Mouse (Mus musculus) C2C12 (cell line): ENCODE measurements around the gene Tbl1xr1.

Source experiments
- CTCF ChIP-seq: IDR thresholded peaks from one replicate; pipeline ENCODE4 v1.5.1; 2011; ENCODE audit not compliant: control insufficient read depth, insufficient read depth, insufficient read length
- MAX ChIP-seq: IDR thresholded peaks from one replicate; pipeline ENCODE4 v1.6.1; 2011; ENCODE audit warnings: mild to moderate bottlenecking, control low read depth

DNA sequence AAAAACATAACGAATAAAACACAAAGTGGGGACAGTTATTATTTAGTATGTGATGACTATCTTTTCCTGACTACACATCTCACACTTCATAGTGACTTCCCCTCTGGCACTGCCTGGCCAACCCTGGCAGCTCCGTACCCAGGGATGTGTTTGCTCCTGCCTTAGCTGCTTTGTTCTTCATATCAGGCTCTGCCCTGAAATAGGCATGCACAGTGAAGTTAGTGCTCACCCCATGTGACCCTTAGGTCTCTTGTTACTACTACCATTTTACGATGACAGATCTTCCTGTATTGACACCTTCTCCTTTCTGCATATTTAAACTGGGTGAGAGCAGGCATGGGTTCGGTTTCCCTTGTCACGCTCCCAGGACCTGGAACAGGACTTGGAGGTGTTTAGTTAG, 16.3 kb downstream of the Tbl1xr1 start:
- TF ChIP-seq MAX (no peak), CTCF (no peak)
